Mouse (Mus musculus): ENCODE measurements at regions not wholly inside any gene's neighbourhood (a gene's known extent, or its start where the extent isn't known, plus 50 kb on each side); places are given as distances from the start of the nearest gene placed in this dataset.

GRCm38 (mm10) chr6:126362331-126362730, 172.9 kb downstream of the Kcna5 start:
- TF ChIP-seq MEF2A (IDR thresholded peaks at IDR 0.05; ENCODE audit: borderline replicate concordance, low read depth, low read length) (no peak), POLR2AphosphoS2 (IDR thresholded peaks at IDR 0.05; ENCODE audit: low read depth, low read length) (no peak), NELFE (IDR thresholded peaks at IDR 0.05; ENCODE audit: low read depth, low read length) (no peak), MXI1 (IDR thresholded peaks at IDR 0.05; ENCODE audit: low read depth, low read length) (no peak), BHLHE40 (IDR thresholded peaks at IDR 0.05; ENCODE audit: low read depth, low read length) (no peak), KAT2A (IDR thresholded peaks at IDR 0.05; ENCODE audit: insufficient replicate concordance, low read length) (no peak), E2F4 (IDR thresholded peaks at IDR 0.05; ENCODE audit: insufficient replicate concordance, low read depth, low read length) (no peak), RCOR1 (conservative IDR thresholded peaks at IDR 0.05; ENCODE audit: low read depth, low read length) (no peak), USF1 (IDR thresholded peaks at IDR 0.05; ENCODE audit: low read depth, low read length) (no peak), ZKSCAN1 (IDR thresholded peaks at IDR 0.05; ENCODE audit: borderline replicate concordance, low read depth, low read length) (no peak), USF2 (conservative IDR thresholded peaks at IDR 0.05; ENCODE audit: low read depth, low read length) (no peak), GABPA (IDR thresholded peaks at IDR 0.05; ENCODE audit: insufficient replicate concordance, low read depth, low read length) (no peak), CTCF (conservative IDR thresholded peaks at IDR 0.05 in 1 of 2, IDR thresholded peaks at IDR 0.05 in 1 of 2; ENCODE audit: low read depth in 2 of 2, low read length in 2 of 2) (no peak), SMC3 (IDR thresholded peaks at IDR 0.05; ENCODE audit: low read depth, low read length) (no peak), JUN (IDR thresholded peaks at IDR 0.05; ENCODE audit: insufficient read depth, low read depth, low read length) (no peak), ZMIZ1 (IDR thresholded peaks at IDR 0.05; ENCODE audit: low read depth, low read length) (no peak), NRF1 (IDR thresholded peaks at IDR 0.05; ENCODE audit: low read depth, low read length) (no peak), ZC3H11A (IDR thresholded peaks at IDR 0.05; ENCODE audit: low read depth, low read length) (no peak), SIN3A (IDR thresholded peaks at IDR 0.05; ENCODE audit: low read length) (no peak), EP300 (IDR thresholded peaks at IDR 0.05; ENCODE audit: low read length) (no peak)
- no peak overlapping the region for H3K4me2 ChIP-seq (ENCODE audit: insufficient read depth, low read depth, poor library complexity, severe bottlenecking)
- no peak overlapping the region for H3K9ac ChIP-seq (ENCODE audit: insufficient read depth, low read depth)
- H3K79me2 ChIP-seq (replicated peaks; ENCODE audit: control insufficient read depth, extremely low read depth, insufficient read depth, poor library complexity, severe bottlenecking) = no peaks in the 10 kb centered on the region
- in situ Hi-C loops (cut with MboI; ENCODE audit: low pct_ligation_motif_present, low pct_unique_long_range_greater_than_20kb, low sequenced_read_pairs) = loop anchor here (25.0 kb wide), 2 partner anchors 200 to 750 kb away; partner anchors contain the start of gene Ntf3
- DNase-seq (ENCODE audit: extremely low read depth) = no peak
- H3K36me3 ChIP-seq (replicated peaks in 1 of 2; ENCODE audit: control insufficient read depth in 1 of 2, insufficient read depth in 1 of 2, low read length in 1 of 2) = no peaks in the 10 kb centered on the region
- peaks cover 53% of the 10 kb centered on the region for H3K27me3 ChIP-seq (replicated peaks)
- H3K27ac ChIP-seq (ENCODE audit: insufficient read depth, low read depth) = no peak overlapping the region
- dilution Hi-C loops (cut with MboI; ENCODE audit: extremely low pct_ligation_motif_present, extremely low pct_unique_long_range_greater_than_20kb, low sequenced_read_pairs) = no loop called here
- no peaks in the 10 kb centered on the region for H3K4me1 ChIP-seq (ENCODE audit: control insufficient read depth in 1 of 2, insufficient read depth in 2 of 2)
- H3K4me3 ChIP-seq (replicated peaks in 1 of 3; ENCODE audit: low read depth in 2 of 3, low read length in 2 of 3, poor library complexity in 1 of 3) = no peak overlapping the region
- H3K9me3 ChIP-seq (replicated peaks; ENCODE audit: low read length) = peaks cover 2% of the 10 kb centered on the region

DNA sequence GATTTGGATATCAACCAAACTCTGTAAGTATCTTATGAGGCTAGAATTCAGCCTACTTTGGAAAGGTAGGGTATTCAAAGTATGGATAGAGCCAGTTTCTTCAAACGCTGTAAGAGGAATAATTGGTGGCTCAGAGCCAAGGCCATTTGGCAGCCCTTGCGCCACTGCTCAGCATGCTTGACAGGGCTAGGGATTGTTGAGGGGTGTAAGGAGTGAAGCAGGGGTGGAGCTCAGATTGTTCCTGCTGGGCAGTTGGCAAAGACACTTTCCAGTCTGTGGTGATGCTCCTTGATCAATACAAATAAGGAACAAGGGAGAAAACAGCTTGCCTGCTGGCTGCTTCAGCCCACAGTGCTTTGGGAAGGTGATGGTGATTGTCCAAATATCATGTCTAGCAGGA, 181.9 kb downstream of the Kcna5 start:
- no peak overlapping the region for H3K4me2 ChIP-seq (ENCODE audit: insufficient read depth, low read depth, poor library complexity, severe bottlenecking)
- no peak overlapping the region for H3K9ac ChIP-seq (ENCODE audit: insufficient read depth, low read depth)
- peaks cover 0 to 3% of the 10 kb centered on the region in 2 experiments; a peak in 1 of 4 replicates for H3K4me1 ChIP-seq (ENCODE audit: control insufficient read depth in 1 of 2, insufficient read depth in 2 of 2)
- no peak overlapping the region for H3K4me3 ChIP-seq (replicated peaks in 1 of 3; ENCODE audit: low read depth in 2 of 3, low read length in 2 of 3, poor library complexity in 1 of 3)
- TF ChIP-seq JUN (IDR thresholded peaks at IDR 0.05; ENCODE audit: insufficient read depth, low read depth, low read length) (no peak), POLR2A (IDR thresholded peaks at IDR 0.05; ENCODE audit: low read depth, low read length) (no peak), ELF1 (IDR thresholded peaks at IDR 0.05; ENCODE audit: low read depth, low read length) (no peak), POLR2AphosphoS2 (IDR thresholded peaks at IDR 0.05; ENCODE audit: low read depth, low read length) (no peak), ZNF384 (IDR thresholded peaks at IDR 0.05; ENCODE audit: low read depth, low read length) (no peak), MAX (IDR thresholded peaks at IDR 0.05; ENCODE audit: low read length) (no peak), TCF12 (IDR thresholded peaks at IDR 0.05; ENCODE audit: low read depth, low read length) (no peak), USF2 (conservative IDR thresholded peaks at IDR 0.05; ENCODE audit: low read depth, low read length) (no peak), GABPA (IDR thresholded peaks at IDR 0.05; ENCODE audit: insufficient replicate concordance, low read depth, low read length) (no peak), MXI1 (IDR thresholded peaks at IDR 0.05; ENCODE audit: low read depth, low read length) (no peak), ZKSCAN1 (IDR thresholded peaks at IDR 0.05; ENCODE audit: borderline replicate concordance, low read depth, low read length) (no peak), USF1 (IDR thresholded peaks at IDR 0.05; ENCODE audit: low read depth, low read length) (no peak), RAD21 (IDR thresholded peaks at IDR 0.05; ENCODE audit: low read depth, low read length) (no peak), HCFC1 (IDR thresholded peaks at IDR 0.05; ENCODE audit: low read depth, low read length) (no peak), CHD2 (IDR thresholded peaks at IDR 0.05; ENCODE audit: low read length) (no peak), CTCF (conservative IDR thresholded peaks at IDR 0.05 in 1 of 2, IDR thresholded peaks at IDR 0.05 in 1 of 2; ENCODE audit: low read depth in 2 of 2, low read length in 2 of 2) (no peak)
- in situ Hi-C loops (cut with MboI; ENCODE audit: low pct_ligation_motif_present, low pct_unique_long_range_greater_than_20kb, low sequenced_read_pairs) (loop anchor here (25.0 kb wide), 2 partner anchors 191 to 741 kb away; partner anchors contain the start of gene Ntf3), dilution Hi-C loops (cut with MboI; ENCODE audit: extremely low pct_ligation_motif_present, extremely low pct_unique_long_range_greater_than_20kb, low sequenced_read_pairs) (no loop called here)
- H3K27ac ChIP-seq (ENCODE audit: insufficient read depth, low read depth) = no peak overlapping the region
- no peak for DNase-seq (ENCODE audit: extremely low read depth)
- no peaks in the 10 kb centered on the region for H3K79me2 ChIP-seq (replicated peaks; ENCODE audit: control insufficient read depth, extremely low read depth, insufficient read depth, poor library complexity, severe bottlenecking)
- H3K9me3 ChIP-seq (replicated peaks; ENCODE audit: low read length) = no peaks in the 10 kb centered on the region
- no peaks in the 10 kb centered on the region for H3K36me3 ChIP-seq (replicated peaks in 1 of 2; ENCODE audit: control insufficient read depth in 1 of 2, insufficient read depth in 1 of 2, low read length in 1 of 2)
- peaks cover 94% of the 10 kb centered on the region for H3K27me3 ChIP-seq (replicated peaks)

Data from CH12.LX (cell line).